Mouse (Mus musculus): ENCODE data around the gene Bcl2l2. TPM values are rescaled to one million over a fixed set of nuclear protein-coding genes. Genes with fewer than 3 reads are reported as not detected.

Gene Bcl2l2
- 1 to 10 TPM; 1.9 to 2.8 TPM for total RNA-seq (2023)

DNA sequence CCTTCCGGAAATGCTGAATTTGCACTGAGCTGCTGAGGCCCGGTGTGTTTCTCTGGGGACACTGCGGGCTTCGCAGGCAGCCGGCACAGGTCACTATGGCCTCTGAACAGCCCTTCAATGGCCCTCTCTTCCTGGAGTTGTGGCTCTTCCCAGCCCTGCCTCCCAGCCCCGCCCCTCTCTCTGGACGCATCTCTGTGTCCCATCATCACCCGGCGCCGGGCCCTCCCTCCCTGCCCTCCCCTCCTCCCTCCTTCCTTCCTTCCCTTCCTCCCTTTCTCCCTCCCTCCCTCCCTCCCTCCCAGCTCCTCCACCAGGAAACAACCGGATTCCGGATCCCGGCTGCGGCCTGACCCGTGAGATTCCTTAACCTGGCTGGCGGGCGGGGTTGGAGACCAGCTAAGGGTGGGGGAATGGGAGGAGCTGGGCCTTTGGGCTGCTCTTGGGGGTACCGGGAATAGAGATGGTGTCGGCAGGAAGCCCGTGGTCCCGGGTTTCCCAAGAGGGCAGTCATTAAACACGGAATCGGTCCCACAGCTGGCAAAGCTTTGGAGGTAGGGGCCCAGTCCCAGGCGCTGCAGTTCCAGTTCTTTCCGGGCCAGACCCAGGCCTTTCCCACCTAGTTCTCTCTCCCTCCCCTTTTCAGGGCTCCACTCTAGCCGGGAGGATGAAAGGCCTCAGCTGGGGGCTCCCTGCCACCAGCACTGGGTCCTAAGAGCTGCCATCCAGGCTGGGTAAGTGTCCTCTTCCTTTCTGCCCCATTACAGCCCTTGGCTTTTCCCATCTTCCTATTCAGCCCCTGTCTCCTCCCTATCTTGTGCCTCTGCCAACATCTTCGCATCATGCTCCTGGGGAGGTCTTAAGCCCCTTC, at the start of gene Bcl2l2, which contains the start of gene Gm20521:
TSS of gene Bcl2l2 (plus strand) at position 224 of the 868 bp plus-strand sequence.
TSS of gene Gm20521 (plus strand) at position 288 of the 868 bp plus-strand sequence.

DNA sequence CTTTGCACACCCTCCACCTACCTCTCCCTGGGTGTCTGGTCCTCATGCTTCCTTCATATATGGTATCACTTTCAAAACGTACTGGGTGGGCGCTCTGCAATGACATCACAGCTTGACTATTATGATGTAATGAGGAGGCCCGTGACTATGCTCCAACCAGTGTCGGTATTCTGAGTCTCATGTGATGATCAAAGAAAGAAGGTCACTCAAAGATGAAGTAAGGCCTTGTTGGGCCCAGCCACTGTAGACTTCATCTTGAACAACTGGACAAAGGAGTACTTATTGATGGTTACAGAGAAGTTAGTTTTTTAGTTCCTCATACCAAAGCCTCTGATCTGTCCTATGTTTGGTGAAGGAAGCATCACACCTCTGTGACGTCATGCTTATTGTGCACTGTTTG, 12.3 kb upstream of the Bcl2l2 start, which contains the start of gene Homez:
TSS of gene Homez (minus strand) at position 101 of the 400 bp plus-strand sequence.

DNA sequence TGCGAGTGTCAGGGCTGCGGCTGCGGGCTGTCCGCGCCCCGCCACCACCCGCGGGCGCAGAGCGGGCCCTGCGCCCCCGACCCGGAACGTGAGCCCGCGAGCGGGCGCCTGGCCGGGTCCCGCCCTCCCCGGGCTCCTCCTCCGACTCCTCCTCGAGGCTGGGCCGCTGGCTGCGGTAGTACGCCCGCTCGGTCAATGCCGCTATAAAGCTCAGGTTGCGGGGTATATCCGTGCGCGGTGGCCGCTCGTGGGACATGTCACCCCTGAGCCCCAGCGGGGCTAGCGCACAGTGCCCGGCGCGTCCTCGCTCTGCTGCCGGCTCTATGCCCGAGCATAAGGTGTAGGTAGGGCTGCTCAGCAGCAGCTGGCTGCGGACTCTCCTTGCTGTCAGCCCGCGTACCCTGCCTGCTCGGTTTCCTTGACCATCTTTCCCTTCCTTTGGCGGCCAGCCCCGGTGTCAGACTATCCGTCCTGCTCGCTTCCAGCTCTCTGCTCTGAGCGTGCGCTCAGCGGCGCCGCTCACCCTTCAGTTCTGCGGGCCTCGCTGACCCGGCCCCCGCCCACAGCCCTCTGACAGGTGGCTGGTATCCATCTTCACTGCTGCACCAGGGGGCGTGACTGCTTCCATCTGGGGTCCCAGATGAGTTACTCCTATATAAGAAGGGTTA, 6.0 kb upstream of the Bcl2l2 start, which contains the start of gene Ppp1r3e:
TSS of gene Ppp1r3e (minus strand) at position 503 of the 668 bp plus-strand sequence.

DNA sequence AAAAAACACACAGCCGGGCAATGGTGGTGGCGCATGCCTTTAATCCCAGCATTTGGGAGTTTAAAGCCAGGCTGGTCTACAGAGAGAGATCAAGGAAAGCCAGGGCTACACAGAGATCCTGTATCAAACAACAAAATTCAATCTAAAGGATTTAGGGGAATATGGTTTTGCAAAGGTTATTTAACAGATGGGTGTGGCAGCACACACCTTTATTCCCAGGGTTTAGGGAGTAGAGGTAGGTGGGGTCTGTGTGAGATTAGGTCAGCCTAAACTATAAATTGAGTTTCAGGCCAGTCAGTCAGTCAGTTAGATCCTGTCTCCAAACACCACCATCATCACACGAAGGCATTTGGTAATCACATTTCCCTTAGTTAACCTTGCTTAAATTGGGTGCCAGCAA, 9.0 kb downstream of the Bcl2l2 start, which contains the start of gene Pabpn1:
TSS of gene Pabpn1 (plus strand) at position 301 of the 400 bp plus-strand sequence.

DNA sequence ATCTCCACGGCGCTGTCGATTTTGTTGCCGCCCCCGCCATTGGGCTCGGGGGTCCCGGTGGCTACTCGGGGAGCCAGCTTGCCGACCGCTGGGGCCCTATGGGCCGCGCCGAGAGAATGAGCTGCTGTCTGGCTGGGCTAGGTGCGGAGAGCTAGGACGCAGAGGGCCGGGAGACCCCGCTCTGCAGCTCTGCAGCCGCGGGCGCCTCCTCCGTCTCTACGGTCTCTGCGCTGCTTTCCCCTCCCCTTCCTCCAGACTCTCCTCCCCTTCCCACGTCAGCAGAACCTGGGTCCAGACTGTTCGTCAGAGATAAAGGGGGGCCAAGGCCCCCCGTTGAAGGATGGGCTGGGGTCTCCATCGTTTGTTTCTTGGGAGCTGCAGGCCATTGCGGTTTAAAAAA, 29.7 kb downstream of the Bcl2l2 start, which contains the start of gene Slc22a17:
TSS of gene Slc22a17 (minus strand) at position 247 of the 400 bp plus-strand sequence.

DNA sequence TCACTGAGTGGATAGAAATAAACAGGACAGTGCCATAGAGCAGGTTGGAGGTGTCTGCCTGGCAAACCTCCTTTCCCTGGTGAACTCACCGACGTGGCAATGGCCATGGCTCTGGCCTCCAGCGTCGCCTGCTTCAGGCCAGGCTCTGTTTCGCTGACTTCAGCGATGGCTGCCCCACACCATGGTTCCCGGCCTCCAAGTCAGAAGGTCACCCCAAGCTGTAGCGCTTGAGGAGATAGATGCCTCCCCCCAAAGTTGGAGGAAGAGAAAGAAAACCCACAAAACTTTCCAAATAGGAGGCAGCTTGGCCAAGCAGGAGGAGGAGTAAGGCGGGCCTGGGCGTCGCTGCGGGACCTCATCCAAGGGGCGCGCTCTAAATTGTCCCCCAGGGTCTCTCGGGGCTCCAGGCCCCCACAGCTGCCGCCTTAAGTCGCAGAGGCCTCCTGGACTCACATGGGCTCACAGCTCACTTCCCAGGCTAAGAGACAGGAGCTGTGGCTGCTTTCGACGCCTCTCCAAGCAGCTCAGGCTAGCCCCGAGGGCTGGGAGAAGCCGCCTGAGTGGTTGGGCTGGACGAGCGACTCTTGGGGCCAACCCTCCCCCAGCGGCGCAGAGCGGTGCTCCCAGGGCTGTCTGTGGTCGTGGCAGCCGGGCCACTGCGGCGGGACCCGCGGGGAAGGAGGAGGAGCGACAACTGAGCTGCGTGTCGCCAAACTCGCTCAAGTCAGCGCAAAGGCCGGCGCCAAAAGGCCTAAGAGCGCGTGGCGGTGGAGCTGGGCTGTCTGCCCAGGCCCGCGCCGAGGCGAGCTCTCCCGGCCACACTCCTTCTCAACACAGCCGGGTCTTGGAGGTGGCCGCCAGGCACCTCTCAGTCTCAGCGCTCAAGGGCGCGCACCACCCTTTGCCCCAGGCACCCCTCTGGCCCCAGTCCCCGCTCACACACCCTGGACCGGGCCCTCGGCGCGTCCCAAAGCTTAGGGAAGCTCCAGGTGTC, 42.5 kb downstream of the Bcl2l2 start, which contains the start of gene Efs:
TSS of gene Efs (minus strand) at position 778 of the 994 bp plus-strand sequence.

DNA sequence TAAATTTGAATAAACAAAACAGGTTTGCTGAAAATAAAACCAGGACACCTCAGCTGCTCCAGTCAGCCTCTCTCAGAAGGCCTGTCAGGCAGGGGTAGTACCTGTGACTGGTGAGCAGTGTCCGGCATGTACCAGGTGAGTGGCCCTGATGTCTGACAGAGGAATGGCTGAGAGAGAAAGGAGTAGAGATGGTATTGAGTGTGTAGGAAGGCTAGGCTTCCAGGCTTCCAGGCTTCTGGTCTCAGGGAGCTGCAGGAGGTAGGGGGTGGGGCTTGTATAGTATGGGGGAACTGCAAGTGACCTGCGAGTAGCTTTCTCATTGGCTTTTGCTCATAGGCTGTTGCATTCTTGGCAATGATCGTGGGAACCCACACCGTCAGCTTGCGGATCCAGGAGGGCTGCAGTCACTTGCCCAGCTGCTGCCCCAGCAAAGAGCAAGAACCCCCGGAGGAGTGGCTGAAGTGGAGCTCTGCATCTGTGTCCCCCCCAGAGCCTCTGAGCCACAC, 49.5 kb downstream of the Bcl2l2 start, which contains the start of gene Il25:
TSS of gene Il25 (plus strand) at position 51 of the 506 bp plus-strand sequence.

DNA sequence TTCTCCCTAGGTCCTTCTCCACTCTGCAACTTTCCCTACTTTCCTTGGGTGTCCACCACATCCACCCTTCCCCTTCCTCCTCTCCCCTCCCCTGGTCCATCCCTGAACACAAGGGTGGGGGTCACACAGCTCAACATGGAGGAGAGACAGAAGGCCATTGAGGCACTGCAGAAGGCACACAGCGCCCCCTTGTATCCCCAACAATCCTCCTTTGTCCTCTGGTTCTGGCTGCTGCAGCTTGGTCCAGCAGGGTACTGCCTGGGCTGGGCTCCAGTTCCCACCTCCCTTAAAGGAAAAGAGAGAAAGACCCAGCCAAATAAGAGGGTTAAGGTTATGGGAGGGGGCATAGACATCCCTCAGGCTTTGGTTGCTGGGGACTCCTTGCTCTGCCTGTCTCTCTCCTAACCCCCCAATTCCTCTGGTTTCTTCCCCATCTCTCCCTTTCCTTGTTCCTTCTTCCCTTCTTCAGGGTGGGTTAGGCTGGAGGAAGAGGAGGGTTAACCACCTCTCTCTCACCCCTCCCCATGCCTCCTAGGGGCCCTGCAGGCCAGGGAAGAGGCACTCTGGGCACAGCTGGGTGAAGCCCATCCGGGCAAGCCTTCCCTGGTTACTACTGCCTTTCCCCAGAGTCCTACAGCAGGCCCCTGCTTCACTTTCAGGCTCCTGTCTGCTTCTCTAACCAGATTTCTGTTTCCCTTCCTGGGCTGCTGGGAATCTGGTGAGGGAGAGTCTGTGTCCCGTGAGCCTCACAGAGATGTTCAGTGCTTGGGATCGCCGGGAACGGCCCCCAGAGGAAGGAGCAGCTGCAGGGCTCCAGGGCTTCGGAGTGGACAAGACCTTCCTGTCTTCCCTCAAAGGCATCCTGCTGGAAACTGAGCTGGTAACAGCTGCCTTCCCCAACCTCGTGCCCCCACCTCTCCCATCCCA, 53.0 kb downstream of the Bcl2l2 start, which contains the start of gene Cmtm5:
TSS of gene Cmtm5 (plus strand) at position 358 of the 927 bp plus-strand sequence.

Other genes with a start within 250 kb of the Bcl2l2 start
- not detected for gene Gm17606, start 242.4 kb upstream of the Bcl2l2 start, total RNA-seq (2023)
- gene Cdh24, start 242.0 kb upstream of the Bcl2l2 start, total RNA-seq (2023) = 1 to 10 TPM; 8.4 to 8.8 TPM
- 10 to 100 TPM; 37.4 to 47.4 TPM for gene 1700123O20Rik, start 197.2 kb upstream of the Bcl2l2 start, total RNA-seq (2023)
- 100 to 1,000 TPM; 566 to 583 TPM for gene Acin1, start 196.4 kb upstream of the Bcl2l2 start, total RNA-seq (2023)
- not detected for gene Gm29776, start 184.5 kb upstream of the Bcl2l2 start, total RNA-seq (2023)
- gene Cebpe, start 171.2 kb upstream of the Bcl2l2 start, total RNA-seq (2023) = not detected
- under 1 TPM in 1 of 2 experiments, not detected in 1; 0.29 TPM for gene Slc7a8, start 101.4 kb upstream of the Bcl2l2 start, total RNA-seq (2023)
- not detected for gene Rnf212b, start 69.2 kb upstream of the Bcl2l2 start, total RNA-seq (2023)
- gene Homez, start 12.4 kb upstream of the Bcl2l2 start, total RNA-seq (2023) = 10 to 100 TPM; 11.3 to 11.7 TPM
- 10 to 100 TPM; 14.3 to 14.8 TPM for gene Ppp1r3e, start 5.8 kb upstream of the Bcl2l2 start, total RNA-seq (2023)
- 1 to 10 TPM in 1 of 2 experiments, not detected in 1; 1.4 TPM for gene Gm20521, start 64 bp downstream of the Bcl2l2 start, total RNA-seq (2023)
- 100 to 1,000 TPM; 291 TPM for gene Pabpn1, start 9.1 kb downstream of the Bcl2l2 start, total RNA-seq (2023)
- 1 to 10 TPM; 2.7 to 3.8 TPM for gene Slc22a17, start 29.8 kb downstream of the Bcl2l2 start, total RNA-seq (2023)
- not detected for gene Efs, start 42.7 kb downstream of the Bcl2l2 start, total RNA-seq (2023)
- not detected for gene Il25, start 49.3 kb downstream of the Bcl2l2 start, total RNA-seq (2023)
- not detected for gene Cmtm5, start 52.9 kb downstream of the Bcl2l2 start, total RNA-seq (2023)
- gene Myh6, start 83.5 kb downstream of the Bcl2l2 start, total RNA-seq (2023) = not detected
- not detected for gene Gm17428, start 93.6 kb downstream of the Bcl2l2 start, total RNA-seq (2023)
- gene Myh7, start 111.2 kb downstream of the Bcl2l2 start, total RNA-seq (2023) = not detected
- 100 to 1,000 TPM in 1 of 2 experiments, 10 to 100 TPM in 1; 99.7 to 112 TPM for gene Ngdn, start 132.1 kb downstream of the Bcl2l2 start, total RNA-seq (2023)
- 10 to 100 TPM; 29.3 to 34.2 TPM for gene Zfhx2, start 208.9 kb downstream of the Bcl2l2 start, total RNA-seq (2023)
- 10 to 100 TPM; 10.1 to 10.8 TPM for gene Thtpa, start 211.4 kb downstream of the Bcl2l2 start, total RNA-seq (2023)
- gene Ap1g2, start 223.2 kb downstream of the Bcl2l2 start, total RNA-seq (2023) = 100 to 1,000 TPM; 116 TPM
- gene Jph4, start 233.6 kb downstream of the Bcl2l2 start, total RNA-seq (2023) = not detected